31 mouse cellular contexts compared by ENCODE assay signal in the genomic region with DNA sequence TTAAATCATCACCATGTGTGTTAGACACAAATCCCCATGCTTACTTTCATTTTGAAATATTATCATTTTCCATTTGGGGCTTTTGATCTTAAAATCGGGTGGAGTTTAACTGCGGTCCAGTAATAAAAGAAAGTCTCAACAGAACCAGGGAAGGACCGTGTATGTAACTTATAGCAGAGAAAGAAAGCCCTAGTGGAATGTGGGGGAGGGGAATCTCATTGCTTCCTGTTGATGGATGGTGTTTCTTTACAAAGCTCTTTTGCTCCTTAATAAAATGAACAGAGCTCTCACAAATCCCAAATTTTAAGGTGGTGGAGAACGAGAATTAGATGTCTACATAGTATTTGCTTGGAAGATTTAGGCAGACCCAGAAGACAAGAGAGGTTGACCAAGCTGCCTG.
DNase-seq lines count a peak whose midpoint lies in the region; ATAC-seq and TF ChIP-seq lines count a peak whose summit lies in the region.
"Had no signal": no experiment of that assay in that cellular context is flagged by ENCODE, and none has a peak within 500 bp of the region (broad histone marks: within the 10 kb centered on the region; RNA-seq: fewer than 3 reads in every experiment).

No protein-coding gene starts in this region.

- no peak for TF ChIP-seq CTCF in gastrocnemius, adult 2 months (IDR thresholded peaks at IDR 0.05)
- no peak for TF ChIP-seq CTCF in lung, embryonic 14.5 days (IDR thresholded peaks at IDR 0.05; ENCODE audit: low read depth)

- no peaks in the 10 kb centered on the region for H3K27me3 ChIP-seq in lung, embryonic 14.5 days (ENCODE audit: insufficient read depth, low read length)
- H3K27me3 ChIP-seq in limb, embryonic 13.5 days: no peaks in the 10 kb centered on the region
- H3K27me3 ChIP-seq: heart, embryonic 13.5 days; hindbrain, embryonic 15.5 days; limb, embryonic 15.5 days; liver, embryonic 13.5 days had no signal

- H3K4me1 ChIP-seq in lung, embryonic 14.5 days (ENCODE audit: insufficient read depth): 0 out of 2 replicates have a peak, but pooled peaks cover 3% of the 10 kb centered on the region
- H3K4me1 ChIP-seq in limb, embryonic 13.5 days: peaks cover 22% of the 10 kb centered on the region
- H3K4me1 ChIP-seq: hindbrain, embryonic 15.5 days; liver, embryonic 13.5 days had no signal

- H3K9me3 ChIP-seq in lung, embryonic 14.5 days (ENCODE audit: low read depth, low read length): no peaks in the 10 kb centered on the region
- H3K9me3 ChIP-seq in limb, embryonic 13.5 days: no peaks in the 10 kb centered on the region
- H3K9me3 ChIP-seq: heart, embryonic 13.5 days; hindbrain, embryonic 10.5 days; hindbrain, embryonic 15.5 days; limb, embryonic 15.5 days; liver, embryonic 13.5 days; midbrain, embryonic 10.5 days had no signal

- no peak overlapping the region for H3K9ac ChIP-seq in lung, embryonic 14.5 days
- no peak overlapping the region for H3K9ac ChIP-seq in limb, embryonic 13.5 days
- H3K9ac ChIP-seq: heart, embryonic 13.5 days; hindbrain, embryonic 15.5 days; limb, embryonic 15.5 days; liver, embryonic 13.5 days had no signal

- no peak overlapping the region for H3K4me2 ChIP-seq in lung, embryonic 14.5 days
- peak overlapping the region; percentile 30 for H3K4me2 ChIP-seq in limb, embryonic 13.5 days (replicated peaks)
- H3K4me2 ChIP-seq: heart, embryonic 13.5 days; hindbrain, embryonic 15.5 days; limb, embryonic 15.5 days; liver, embryonic 13.5 days had no signal

- no peak overlapping the region for H3K27ac ChIP-seq in gastrocnemius, adult 2 months
- H3K27ac ChIP-seq in lung, embryonic 14.5 days (ENCODE audit: low read depth): no peak overlapping the region
- H3K27ac ChIP-seq in limb, embryonic 13.5 days: peak overlapping the region; percentile 55; the same call in 1 of the 2 replicates
- H3K27ac ChIP-seq: heart, embryonic 13.5 days; hindbrain, embryonic 10.5 days; hindbrain, embryonic 15.5 days; liver, embryonic 13.5 days; midbrain, embryonic 10.5 days had no signal

- intact Hi-C loops in gastrocnemius, adult 2 months (cut with DNase I): no loop called here

- peak overlapping the region; percentile 22; the same call in 1 of the 2 replicates for H3K4me3 ChIP-seq in gastrocnemius, adult 2 months
- no peak overlapping the region for H3K4me3 ChIP-seq in lung, embryonic 14.5 days (ENCODE audit: low read depth, low read length)
- no peak overlapping the region for H3K4me3 ChIP-seq in limb, embryonic 13.5 days
- H3K4me3 ChIP-seq: erythroblast, embryonic 14.5 days; heart, embryonic 13.5 days; hindbrain, embryonic 10.5 days; hindbrain, embryonic 15.5 days; limb, embryonic 15.5 days; liver, embryonic 13.5 days; midbrain, embryonic 10.5 days had no signal

- WGBS in lung, embryonic 14.5 days: 45% methylated on average over 4 of the region's 4 CpGs
- 17% methylated on average over 4 of the region's 4 CpGs for WGBS in limb, embryonic 13.5 days

- no peak for ATAC-seq in lung, embryonic 14.5 days (ENCODE audit: insufficient read depth)
- ATAC-seq in limb, embryonic 13.5 days (ENCODE audit: low FRiP score, low read depth): no peak; the same call in 1 of the 2 replicates
- ATAC-seq: CD4-positive, CD25-positive, alpha-beta regulatory T cell, adult 4 months; forebrain, embryonic 16.5 days; midbrain, embryonic 16.5 days had no signal

- DNase-seq in gastrocnemius, adult 2 months: no peak
- no peak for DNase-seq in gastrocnemius, postnatal 4 days (ENCODE audit: low spot score in 2 of 2)
- peak; percentile 42 for DNase-seq in lung, embryonic 14.5 days
- DNase-seq in lung, postnatal 4 days: no peak
- no peak for DNase-seq in cerebellum, postnatal 4 days (ENCODE audit: low spot score in 2 of 2)
- no peak for DNase-seq in spleen, adult 12 weeks (ENCODE audit: low spot score)
- DNase-seq: adrenal gland, postnatal 14 days; cerebellum, adult 11 months; cerebellum, adult 9-11 months; gastrocnemius, postnatal 14 days; heart, adult 18-20 months; heart, postnatal 10 days; kidney, adult 18-20 months; kidney, postnatal 14 days; layer of hippocampus, adult 9-11 months; liver, embryonic 13.5 days; lung, adult 18-20 months; lung, postnatal 10 days; right cerebral cortex, postnatal 25 days; spleen, adult 18-20 months; thymus, postnatal 25 days had no signal

- no peaks in the 10 kb centered on the region for H3K36me3 ChIP-seq in lung, embryonic 14.5 days (ENCODE audit: insufficient read depth)
- no peaks in the 10 kb centered on the region for H3K36me3 ChIP-seq in limb, embryonic 13.5 days
- H3K36me3 ChIP-seq: heart, embryonic 13.5 days; hindbrain, embryonic 10.5 days; hindbrain, embryonic 15.5 days; limb, embryonic 15.5 days; liver, embryonic 13.5 days; midbrain, embryonic 10.5 days had no signal
